Mouse (Mus musculus) E14TG2a.4 (cell line): ENCODE results near the gene Grxcr1.

Experiments
- CTCF ChIP-seq: conservative IDR thresholded peaks from 2 replicates; pipeline ENCODE4 v1.5.1; 2014; ENCODE audit warnings: low read length
- NANOG ChIP-seq: IDR thresholded peaks from 2 replicates; pipeline ENCODE4 v1.6.1; 2014; ENCODE audit warnings: borderline replicate concordance, low read length, mixed read lengths
- POU5F1 ChIP-seq: IDR thresholded peaks from 2 replicates; pipeline ENCODE4 v1.6.1; 2014; ENCODE audit warnings: low read length, borderline replicate concordance

DNA sequence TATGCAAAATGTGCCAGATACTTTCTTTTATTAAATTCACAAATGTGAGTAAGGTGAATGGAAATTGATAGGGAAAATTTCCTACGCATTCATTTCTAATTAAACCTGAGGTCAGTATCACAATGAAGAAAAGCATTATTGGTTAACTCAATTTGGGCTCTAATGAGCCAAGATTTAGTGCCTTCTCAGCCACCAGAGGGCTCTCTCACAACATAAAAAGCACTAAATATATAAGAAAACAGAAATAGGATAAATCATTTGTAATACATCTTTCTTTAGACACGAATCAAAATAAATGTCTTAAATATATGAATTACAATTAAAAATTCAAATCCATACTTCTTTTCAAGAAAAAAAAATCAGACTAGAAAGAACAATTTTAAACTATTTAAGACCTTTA, 89.2 kb downstream of the Grxcr1 start:
- peak; percentile 38 for TF ChIP-seq CTCF
- no peak for TF ChIP-seq POU5F1
- no peak for TF ChIP-seq NANOG
